Mouse (Mus musculus) stomach, postnatal 0 days (tissue): ENCODE measurements around the gene Mtcp1. TPM values are rescaled to one million over a fixed set of nuclear protein-coding genes. Genes with fewer than 3 reads are reported as not detected.
A peak's percentile ranks its signal among the peaks of the same experiment; 100 is the strongest.

Experiments used
- ATAC-seq: fragments of 200-750 bp; cut with Nextera tagmentation; 2 replicates; pipeline ENCODE4 v1.8.0; 2017; ENCODE audit not compliant: low FRiP score, low TSS enrichment
- DNase-seq: peaks from one replicate; pipeline ENCODE4 v3.0.0-alpha.2; 2016; ENCODE audit warnings: low spot score
- H3K27ac ChIP-seq: fragments of 300-500 bp; sonication (generic); replicated peaks from 2 replicates; pipeline ENCODE4 v1.5.1; 2014; ENCODE audit warnings: mild to moderate bottlenecking, control low read depth
- H3K27me3 ChIP-seq: fragments of 300-500 bp; sonication (generic); 2 replicates; pipeline ENCODE4 v1.6.1; 2014; ENCODE audit warnings: low read length; ENCODE audit not compliant: control insufficient read depth, insufficient read depth
- H3K36me3 ChIP-seq: fragments of 300-500 bp; sonication (generic); 2 replicates; pipeline ENCODE4 v1.6.1; 2014; ENCODE audit warnings: low read length, mixed read lengths; ENCODE audit not compliant: control insufficient read depth, insufficient read depth
- H3K4me1 ChIP-seq: fragments of 300-500 bp; sonication (generic); replicated peaks from 2 replicates; pipeline ENCODE4 v1.6.1; 2014; ENCODE audit warnings: antibody characterized with exemption; ENCODE audit not compliant: control insufficient read depth, insufficient read depth
- H3K4me2 ChIP-seq: fragments of 300-500 bp; sonication (generic); replicated peaks from 2 replicates; pipeline ENCODE4 v1.6.1; 2014; ENCODE audit warnings: low read depth, mild to moderate bottlenecking, control low read depth, moderate library complexity
- H3K4me3 ChIP-seq: fragments of 300-500 bp; sonication (generic); 2 replicates; pipeline ENCODE4 v1.5.1; 2014; ENCODE audit warnings: low read depth, low read length, control low read depth
- H3K9ac ChIP-seq: fragments of 300-500 bp; sonication (generic); 2 replicates; pipeline ENCODE4 v1.6.1; 2014; ENCODE audit warnings: mild to moderate bottlenecking, low read length, control low read depth, mixed read lengths
- H3K9me3 ChIP-seq: fragments of 300-500 bp; sonication (generic); 2 replicates; pipeline ENCODE4 v1.6.1; 2016; ENCODE audit warnings: low read length; ENCODE audit not compliant: control insufficient read depth
- CTCF ChIP-seq: IDR thresholded peaks from 2 replicates; pipeline ENCODE4 v1.5.1; 2016; ENCODE audit warnings: antibody characterized with exemption, low read depth, mild to moderate bottlenecking, moderate library complexity
- EP300 ChIP-seq: optimal IDR thresholded peaks from 2 replicates; pipeline ENCODE3; 2016; ENCODE audit warnings: antibody characterized with exemption
- WGBS: fragments of 180-500 bp; shearing (Covaris S2); extraction: QIAGEN DNeasy Blood & Tissue Kit; methylation state at CpG from one replicate; pipeline ENCODE4 v1.1.7; 2014; 5-methylcytosine and 5-hydroxymethylcytosine counted together
- polyA plus RNA-seq: library from polyadenylated mRNA; unstranded; fragments of >200 nt; fragmentation: Nextera tagmentation; extraction: Ambion mirVana; gene quantifications from 2 replicates; pipeline ENCODE4 v1.2.1, GENCODE M21; 2015

The Mtcp1 gene
- polyA plus RNA-seq, 1 experiment from 2014 or later: 3.6 TPM

DNA sequence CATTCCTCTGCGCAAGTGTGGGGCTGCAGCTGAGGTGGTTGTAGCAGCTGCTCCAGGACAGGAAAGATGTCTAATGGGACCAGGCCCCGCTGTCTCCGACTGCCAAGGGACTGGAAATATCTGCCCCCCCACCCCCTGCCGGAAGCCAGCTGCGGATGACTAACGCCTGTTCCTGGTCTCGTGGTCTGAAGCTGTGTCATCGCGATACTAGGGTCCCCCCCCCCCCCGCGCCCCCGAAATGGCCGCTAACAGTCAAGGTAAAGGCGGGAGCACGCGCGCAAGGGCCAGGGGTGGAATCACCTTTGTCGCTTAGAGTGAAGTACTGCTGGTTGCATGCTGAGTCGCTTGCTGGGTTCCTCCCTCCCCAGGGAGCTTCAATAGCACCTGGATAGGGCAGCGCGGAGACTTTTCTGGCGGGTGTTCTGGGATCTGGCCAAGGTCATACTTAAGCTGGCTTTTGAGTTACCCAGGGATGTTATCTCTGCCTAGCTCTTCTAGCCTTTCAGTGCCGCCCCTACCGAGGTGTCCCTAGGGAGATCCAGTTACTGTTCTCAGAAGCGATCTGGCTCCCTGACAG, 34.1 kb downstream of the Mtcp1 start, which contains the start of the genes Fundc2 and F8:
TSS of gene Fundc2 (plus strand) at position 205 of the 577 bp plus-strand sequence.
TSS of gene F8 (minus strand) at position 421 of the 577 bp plus-strand sequence.
- DNase-seq (peak; percentile 87), ATAC-seq (peak; percentile 97)
- no peaks in the 10 kb centered on the region for H3K9me3 ChIP-seq
- H3K4me3 ChIP-seq: peak within 1 kb of the TSS; percentile 57
- H3K4me2 ChIP-seq: peak within 1 kb of the TSS; percentile 51
- H3K9ac ChIP-seq: peak within 1 kb of the TSS; percentile 67
- no peaks in the 10 kb centered on the region for H3K27me3 ChIP-seq
- no peaks in the 10 kb centered on the region for H3K4me1 ChIP-seq
- H3K36me3 ChIP-seq: no peaks in the 10 kb centered on the region; the same call in 1 of the 2 replicates
- peak; percentile 70 for TF ChIP-seq EP300
- TF ChIP-seq CTCF: no peak
- WGBS: 16% methylated on average over 18 of the region's 25 CpGs
- peak within 1 kb of the TSS; percentile 82 for H3K27ac ChIP-seq

DNA sequence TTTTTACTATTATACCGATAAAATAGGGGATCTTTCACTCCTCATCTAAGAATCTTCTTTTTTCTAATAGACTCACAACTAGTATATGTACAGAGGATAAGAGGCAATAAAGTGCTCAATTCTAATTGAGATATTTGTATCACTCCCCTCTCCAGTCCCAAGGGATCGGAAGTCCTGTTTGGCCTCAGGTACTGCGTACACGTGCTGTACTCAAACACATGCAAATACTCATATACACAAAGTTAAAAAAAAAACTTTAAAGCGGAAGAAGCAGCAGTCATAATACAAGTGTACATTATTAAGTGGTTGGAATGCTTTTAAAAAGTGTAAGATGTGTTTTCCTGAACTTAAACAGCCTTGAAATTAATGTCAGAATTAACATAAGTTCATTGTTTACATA, 34.7 kb downstream of the Mtcp1 start:
- DNase-seq (no peak), ATAC-seq (no peak)
- no peaks in the 10 kb centered on the region for H3K27me3 ChIP-seq
- no peak overlapping the region for H3K9ac ChIP-seq
- no peaks in the 10 kb centered on the region for H3K36me3 ChIP-seq
- peak overlapping the region; percentile 57 for H3K4me3 ChIP-seq
- no peaks in the 10 kb centered on the region for H3K4me1 ChIP-seq
- TF ChIP-seq CTCF (no peak), EP300 (no peak)
- no peak overlapping the region for H3K27ac ChIP-seq
- H3K9me3 ChIP-seq: no peaks in the 10 kb centered on the region
- WGBS: 61% methylated on average over 5 of the region's 5 CpGs
- peak overlapping the region; percentile 51; the same call in 1 of the 2 replicates for H3K4me2 ChIP-seq

GRCm38 (mm10) chrX:75381176-75381575, 35.2 kb downstream of the Mtcp1 start:
- WGBS: 73% methylated on average over 1 of the region's 1 CpGs
- no peak for ATAC-seq

DNA sequence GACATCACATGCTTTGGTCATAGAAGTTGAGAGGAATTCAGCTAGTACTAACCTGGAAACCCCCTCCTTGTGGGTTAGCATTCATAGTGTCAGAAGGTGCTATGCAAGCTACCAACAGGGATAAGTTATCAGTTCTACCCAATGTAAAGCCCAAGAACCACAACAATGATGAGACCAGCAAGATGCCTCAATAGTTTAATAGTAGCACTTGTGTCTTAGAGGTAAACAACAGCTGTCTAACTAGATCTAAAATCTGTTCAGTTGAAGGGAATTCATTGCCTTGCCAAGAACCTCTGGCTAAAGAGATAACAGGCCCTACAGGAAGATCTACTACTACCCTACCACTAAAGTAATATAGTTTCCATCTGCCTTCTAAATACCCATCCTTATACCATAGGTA, 39.6 kb downstream of the Mtcp1 start:
- TF ChIP-seq CTCF (no peak), EP300 (no peak)
- Histone ChIP-seq H3K4me3 (no peak overlapping the region), H3K27me3 (no peaks in the 10 kb centered on the region), H3K36me3 (no peaks in the 10 kb centered on the region), H3K9ac (no peak overlapping the region), H3K27ac (no peak overlapping the region), H3K9me3 (no peaks in the 10 kb centered on the region), H3K4me1 (no peaks in the 10 kb centered on the region), H3K4me2 (no peak overlapping the region)
- no peak for DNase-seq
- no peak for ATAC-seq

More at GRCm38 (mm10) chrX:75381176-75381575, 35.2 kb downstream of the Mtcp1 start:
- no peaks in the 10 kb centered on the region for H3K27me3 ChIP-seq
- no peak overlapping the region for H3K9ac ChIP-seq
- H3K4me3 ChIP-seq: no peak overlapping the region
- no peak for TF ChIP-seq CTCF
- H3K9me3 ChIP-seq: no peaks in the 10 kb centered on the region
- no peaks in the 10 kb centered on the region for H3K4me1 ChIP-seq
- no peak overlapping the region for H3K27ac ChIP-seq
- no peaks in the 10 kb centered on the region for H3K36me3 ChIP-seq
- DNase-seq: no peak
- no peak overlapping the region for H3K4me2 ChIP-seq

- H3K36me3 ChIP-seq: no peaks in the 10 kb centered on the region
- H3K4me3 ChIP-seq: no peak overlapping the region
- no peaks in the 10 kb centered on the region for H3K27me3 ChIP-seq
- H3K9ac ChIP-seq: no peak overlapping the region
- H3K4me2 ChIP-seq: no peak overlapping the region
- H3K27ac ChIP-seq: no peak overlapping the region
- H3K4me1 ChIP-seq: no peaks in the 10 kb centered on the region
- TF ChIP-seq EP300 (no peak), CTCF (no peak)
- ATAC-seq (no peak), DNase-seq (no peak)
- WGBS: 37% methylated on average over 2 of the region's 2 CpGs
- H3K9me3 ChIP-seq: no peaks in the 10 kb centered on the region
Observed at GRCm38 (mm10) chrX:75372666-75373425, 43.5 kb downstream of the Mtcp1 start.

DNA sequence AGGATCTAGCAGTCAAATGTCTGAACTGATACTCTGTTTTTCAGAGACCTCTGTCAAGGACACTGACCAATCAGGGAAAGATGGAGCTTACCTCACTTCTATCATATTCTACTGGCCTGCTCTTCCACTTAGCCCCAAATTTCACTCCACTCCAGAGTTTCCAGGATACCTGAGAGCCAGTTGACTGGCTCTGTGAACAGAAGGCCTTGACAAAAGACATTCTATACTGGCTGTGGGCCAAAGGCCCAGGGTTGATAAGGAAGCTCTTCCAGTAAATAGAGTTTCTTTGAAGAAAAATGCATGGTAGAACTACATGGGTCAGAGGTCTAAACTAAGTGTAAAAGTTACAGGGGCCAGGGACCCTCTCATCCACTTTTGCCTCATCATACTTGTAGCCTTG, 46.2 kb downstream of the Mtcp1 start:
- Histone ChIP-seq H3K4me3 (no peak overlapping the region), H3K4me1 (no peaks in the 10 kb centered on the region), H3K27me3 (no peaks in the 10 kb centered on the region), H3K36me3 (no peaks in the 10 kb centered on the region), H3K9ac (no peak overlapping the region), H3K4me2 (no peak overlapping the region), H3K9me3 (no peaks in the 10 kb centered on the region), H3K27ac (no peak overlapping the region)
- no peak for TF ChIP-seq EP300
- TF ChIP-seq CTCF: no peak
- DNase-seq (peak; percentile 13), ATAC-seq (no peak)

Other genes starting within 250 kb of the Mtcp1 start
- 51.3 and 54.8 TPM in 2 replicates for gene Fundc2, start 34.2 kb downstream of the Mtcp1 start, polyA plus RNA-seq
- 0.42 and 0.80 TPM in 2 replicates for gene F8, start 34.0 kb downstream of the Mtcp1 start, polyA plus RNA-seq
- gene Cmc4, start within 50 bp of the Mtcp1 start, polyA plus RNA-seq: 15.9 and 17.3 TPM in 2 replicates
- gene Brcc3, start within 50 bp of the Mtcp1 start, polyA plus RNA-seq: 35.7 and 42.0 TPM in 2 replicates
- gene Vbp1, start 97.7 kb upstream of the Mtcp1 start, polyA plus RNA-seq: 94.4 and 97.8 TPM in 2 replicates
- 0.73 and 0.74 TPM in 2 replicates for gene Rab39b, start 161.6 kb upstream of the Mtcp1 start, polyA plus RNA-seq